Mouse (Mus musculus): ENCODE data around the gene 9130409I23Rik.

9130409I23Rik gene

DNA sequence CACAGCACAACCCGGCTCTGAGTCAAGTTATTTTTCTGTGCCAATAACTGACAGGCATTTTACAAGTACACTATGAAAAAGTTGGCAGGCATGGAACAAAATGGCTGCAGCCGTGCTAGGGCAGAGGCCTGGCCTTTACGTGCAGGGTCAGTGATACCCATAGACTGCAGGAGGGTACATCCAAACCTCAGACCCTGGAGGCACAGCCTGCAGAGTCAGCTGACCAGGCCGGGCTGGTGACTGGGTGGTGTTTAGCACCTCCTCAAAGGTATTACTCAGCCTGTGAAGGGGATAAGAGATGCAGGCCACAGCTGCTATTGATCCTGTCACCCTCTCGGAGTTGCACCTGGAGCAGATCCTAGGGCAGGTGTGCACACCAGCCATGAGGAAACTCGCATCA, at the start of gene 9130409I23Rik:
Gene 9130409I23Rik, plus strand, starts transcription at position 301 of the 400 bp plus-strand sequence.
- no peak for DNase-seq

DNA sequence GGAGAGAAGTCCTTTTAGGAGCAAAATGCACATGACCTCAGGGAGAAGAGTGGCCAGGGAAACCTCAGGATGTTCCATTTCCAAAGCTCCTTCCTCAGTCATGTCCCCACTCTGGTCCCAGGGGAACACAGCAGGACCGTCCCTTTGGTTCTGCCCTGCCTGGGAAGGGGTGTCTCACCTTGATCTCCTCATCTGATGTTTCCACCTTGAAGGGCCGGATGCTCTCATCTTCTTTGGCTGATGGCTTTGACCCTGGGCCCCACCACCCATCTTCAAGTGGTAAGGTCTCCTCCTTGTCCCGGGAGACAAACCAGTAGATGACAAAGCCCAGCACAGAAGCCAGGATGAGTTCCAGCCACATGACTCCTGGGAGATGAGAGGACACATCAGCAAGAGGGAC, 49.4 kb upstream of the 9130409I23Rik start:
- DNase-seq, result no peak

DNA sequence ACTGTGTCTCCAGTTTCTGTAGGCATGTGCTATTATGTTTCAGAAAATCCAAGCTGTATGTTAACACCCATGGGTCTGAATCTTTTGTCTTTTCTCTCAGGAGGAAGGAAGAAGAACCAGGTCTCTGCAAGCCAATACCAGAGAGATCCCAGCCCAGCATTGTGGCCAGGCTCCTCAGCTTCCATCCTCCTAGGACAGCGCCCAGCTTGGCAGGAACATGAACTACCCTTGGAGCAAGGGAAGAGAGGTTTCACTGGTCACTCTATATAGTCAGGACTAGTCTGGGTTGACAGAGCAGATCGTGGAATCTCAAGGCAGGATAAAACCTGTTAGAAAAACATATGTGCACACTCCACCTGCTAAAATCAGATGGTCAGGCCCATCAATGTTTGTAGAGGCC, 47.2 kb upstream of the 9130409I23Rik start:
- DNase-seq, result no peak

DNA sequence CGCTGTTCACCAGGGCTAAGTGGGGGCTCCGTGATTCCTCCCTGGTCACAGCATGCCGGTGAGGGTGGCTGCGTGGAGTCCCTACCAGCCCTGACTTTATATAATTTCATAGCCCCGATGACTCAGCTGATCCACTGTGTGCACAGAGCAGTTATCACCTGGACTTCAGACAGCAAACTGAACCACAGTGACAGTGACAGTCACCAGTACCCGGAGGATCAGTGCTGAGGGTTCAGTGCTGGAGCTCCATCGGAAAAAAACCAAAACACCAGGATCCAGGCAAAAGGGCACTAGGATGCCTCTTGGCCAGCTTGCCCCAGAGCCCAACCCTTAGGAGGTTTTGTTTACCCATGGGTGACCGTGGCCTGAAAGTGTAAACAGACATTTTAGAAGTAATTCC, 45.7 kb upstream of the 9130409I23Rik start:
- no peak for DNase-seq

DNA sequence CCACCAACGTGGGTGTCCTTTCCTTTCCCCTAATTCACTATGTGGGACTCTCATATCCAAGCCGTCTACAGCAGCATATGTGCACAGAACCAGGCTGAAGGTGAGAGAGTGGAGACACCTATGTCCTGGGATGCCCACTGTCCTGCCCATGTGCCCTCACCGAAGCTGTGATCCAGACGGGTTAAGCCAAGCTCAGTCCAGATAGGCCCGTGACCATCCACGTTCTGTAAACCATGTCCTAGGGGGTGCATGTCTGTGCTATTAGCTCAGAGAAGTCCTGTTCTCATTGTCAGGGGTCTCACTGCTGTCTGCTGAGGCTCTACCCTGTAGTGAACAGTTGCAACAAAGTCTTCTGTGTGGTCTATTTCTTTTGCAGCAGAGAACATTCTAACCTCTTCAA, 43.2 kb upstream of the 9130409I23Rik start:
- no peak for DNase-seq

DNA sequence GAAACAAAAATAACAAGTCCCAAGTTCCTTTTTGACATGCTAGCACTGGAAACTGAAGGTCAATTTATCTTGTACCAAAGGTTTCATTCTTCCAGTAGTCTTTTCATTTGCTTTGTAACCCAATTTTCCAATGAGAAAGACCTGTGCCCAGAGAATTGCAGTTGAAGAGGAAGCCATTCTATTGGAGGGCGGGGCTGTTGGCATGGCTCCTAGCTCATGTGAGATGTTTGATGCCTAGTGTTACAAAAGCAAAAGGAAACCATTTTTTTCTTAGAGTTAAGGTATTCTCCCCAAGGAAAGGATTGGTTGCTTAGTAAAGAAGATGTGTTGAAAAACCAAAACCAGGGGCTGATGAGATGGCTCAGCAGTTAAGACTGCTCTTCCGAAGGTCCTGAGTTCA, 42.8 kb upstream of the 9130409I23Rik start:
- DNase-seq, result no peak

DNA sequence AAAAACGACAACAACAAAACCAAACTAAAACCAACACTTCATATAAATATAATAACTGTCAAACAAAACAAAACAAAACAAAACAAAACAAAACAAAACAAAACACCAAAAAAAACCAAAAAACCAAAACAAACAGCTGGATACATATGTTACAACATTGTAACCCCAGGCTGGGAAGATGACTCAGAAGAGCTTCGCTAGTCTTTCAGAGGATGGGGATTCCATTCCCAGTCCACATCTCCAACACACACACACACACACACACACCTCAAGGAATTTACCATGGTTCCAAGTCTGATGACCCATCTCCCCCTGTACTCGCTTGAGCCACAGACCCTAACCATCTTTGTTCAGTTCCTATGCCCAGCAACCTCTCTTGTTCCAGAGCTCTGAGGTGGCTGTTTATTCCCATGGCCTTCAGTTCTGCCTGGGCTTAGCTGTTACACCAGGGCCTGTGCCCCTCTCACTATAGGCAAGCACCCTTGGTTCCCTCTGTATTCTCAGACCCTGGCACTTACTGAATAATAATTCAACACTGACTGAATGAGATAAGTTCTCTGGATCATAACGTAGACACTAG, 41.9 kb upstream of the 9130409I23Rik start:
- DNase-seq, result no peak

DNA sequence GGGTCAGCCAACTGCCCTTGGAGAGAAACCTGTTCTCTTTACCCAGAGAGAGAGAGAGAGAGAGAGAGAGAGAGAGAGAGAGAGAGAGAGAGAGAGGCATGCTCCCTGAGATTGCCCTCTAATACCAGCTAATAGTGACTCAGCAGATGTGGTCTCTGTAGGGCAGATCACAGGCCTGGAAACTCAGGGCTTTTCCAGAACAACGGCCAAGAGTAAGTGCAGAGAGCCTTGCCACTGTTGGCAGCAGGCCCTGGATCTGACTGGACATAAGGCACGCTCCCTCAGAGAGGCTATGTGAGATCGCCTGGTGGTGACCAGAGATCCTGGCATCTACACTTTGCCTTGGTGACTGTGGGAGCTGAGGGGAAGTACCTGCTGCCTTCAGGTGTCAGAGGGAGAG, 41.3 kb upstream of the 9130409I23Rik start:
- no peak for DNase-seq

DNA sequence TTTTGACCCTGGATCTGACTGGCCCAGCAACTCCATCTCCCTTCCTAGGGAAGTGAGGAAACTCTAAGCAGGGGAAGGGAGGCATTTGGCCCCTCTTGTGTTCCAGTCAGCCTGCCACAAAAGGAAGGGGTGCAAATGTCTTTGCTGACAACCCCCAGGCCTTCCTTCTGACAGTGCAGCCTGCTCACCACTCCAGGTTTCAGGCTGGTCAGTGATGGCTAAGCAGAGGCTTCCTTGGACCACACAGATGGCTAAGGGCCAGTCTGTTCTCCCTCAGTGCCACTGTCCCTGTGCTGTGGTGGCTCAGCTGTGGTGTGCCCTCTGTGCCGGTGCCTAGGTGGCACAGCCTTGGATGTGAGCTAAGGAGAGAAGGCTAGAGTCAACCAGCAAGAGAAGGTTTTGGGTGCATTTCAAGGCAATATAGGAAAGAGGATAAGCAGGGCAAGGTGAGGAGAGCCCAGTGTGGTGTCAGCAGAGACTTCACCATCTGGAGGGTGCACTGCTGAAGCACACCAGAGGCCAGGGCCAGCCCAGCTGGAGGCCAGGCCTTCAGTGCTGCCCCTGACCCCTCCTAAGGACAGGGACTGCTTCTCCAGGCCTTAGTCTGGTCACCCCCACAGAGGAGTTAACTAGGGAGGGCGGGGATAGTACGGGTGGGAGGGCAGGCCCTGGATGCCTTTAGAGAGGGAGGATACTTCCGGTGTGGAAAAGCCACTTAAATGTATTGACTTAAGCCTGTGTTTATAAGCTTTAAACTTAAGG, 40.7 kb upstream of the 9130409I23Rik start:
- DNase-seq, result no peak

DNA sequence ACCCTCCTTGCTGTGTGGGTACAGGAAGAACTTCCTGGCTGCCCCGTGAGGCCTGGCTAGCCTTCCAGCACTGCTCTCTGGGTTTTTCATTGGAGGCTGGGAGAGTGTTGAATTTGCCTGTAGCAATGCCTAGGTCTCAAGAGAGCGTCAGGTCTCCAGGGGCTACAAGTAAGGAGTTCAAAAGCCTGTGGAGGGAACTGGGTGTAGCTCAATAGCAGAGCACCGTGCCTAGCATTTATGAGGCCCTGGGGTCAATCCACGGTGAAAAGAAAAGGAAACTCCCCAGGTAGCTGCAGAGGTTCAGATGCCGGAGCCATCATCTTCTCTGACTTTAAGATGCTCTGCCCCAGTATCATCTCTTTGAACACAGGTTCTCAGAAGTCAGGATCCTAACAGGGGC, 39.4 kb upstream of the 9130409I23Rik start:
- DNase-seq, result no peak

DNA sequence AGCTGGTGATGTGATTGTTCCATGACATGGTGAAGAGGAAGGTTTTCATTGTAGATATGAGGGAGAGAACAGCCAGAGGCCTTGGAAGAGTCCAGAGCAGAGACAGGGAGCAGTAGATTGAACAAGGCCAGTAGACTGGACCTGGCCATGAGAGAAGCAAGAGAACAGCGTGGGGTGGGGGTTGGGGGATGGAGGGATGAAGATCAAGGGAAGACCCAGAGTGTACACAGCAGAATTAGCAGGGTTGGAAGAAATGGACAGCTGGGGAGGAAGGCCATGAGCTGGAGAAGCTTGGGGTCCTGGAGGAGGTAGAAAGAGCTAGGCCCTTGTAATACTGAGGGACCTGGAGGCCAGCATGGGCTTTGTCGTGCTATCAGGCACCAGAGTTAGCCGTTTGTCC, 38.6 kb upstream of the 9130409I23Rik start:
- DNase-seq, result no peak

DNA sequence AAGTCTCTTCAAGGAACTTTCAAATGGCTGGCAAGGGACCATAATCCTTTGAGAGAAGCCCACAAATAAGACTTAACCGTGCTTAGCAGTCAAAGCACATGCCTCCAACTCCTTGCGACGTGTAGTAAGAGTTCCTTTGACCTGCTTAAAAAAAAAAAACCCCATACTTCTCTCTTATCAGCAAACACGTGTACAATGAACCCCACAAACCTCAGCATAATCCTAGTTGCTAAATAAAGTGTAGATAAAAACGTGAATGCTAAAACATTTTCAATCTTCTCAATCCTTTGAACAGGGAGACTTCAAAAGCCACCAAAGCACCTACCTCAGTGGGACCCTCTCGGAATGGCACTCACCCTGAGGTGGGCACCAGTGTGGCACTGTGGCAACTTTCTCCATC, 37.6 kb upstream of the 9130409I23Rik start:
- DNase-seq, result no peak

DNA sequence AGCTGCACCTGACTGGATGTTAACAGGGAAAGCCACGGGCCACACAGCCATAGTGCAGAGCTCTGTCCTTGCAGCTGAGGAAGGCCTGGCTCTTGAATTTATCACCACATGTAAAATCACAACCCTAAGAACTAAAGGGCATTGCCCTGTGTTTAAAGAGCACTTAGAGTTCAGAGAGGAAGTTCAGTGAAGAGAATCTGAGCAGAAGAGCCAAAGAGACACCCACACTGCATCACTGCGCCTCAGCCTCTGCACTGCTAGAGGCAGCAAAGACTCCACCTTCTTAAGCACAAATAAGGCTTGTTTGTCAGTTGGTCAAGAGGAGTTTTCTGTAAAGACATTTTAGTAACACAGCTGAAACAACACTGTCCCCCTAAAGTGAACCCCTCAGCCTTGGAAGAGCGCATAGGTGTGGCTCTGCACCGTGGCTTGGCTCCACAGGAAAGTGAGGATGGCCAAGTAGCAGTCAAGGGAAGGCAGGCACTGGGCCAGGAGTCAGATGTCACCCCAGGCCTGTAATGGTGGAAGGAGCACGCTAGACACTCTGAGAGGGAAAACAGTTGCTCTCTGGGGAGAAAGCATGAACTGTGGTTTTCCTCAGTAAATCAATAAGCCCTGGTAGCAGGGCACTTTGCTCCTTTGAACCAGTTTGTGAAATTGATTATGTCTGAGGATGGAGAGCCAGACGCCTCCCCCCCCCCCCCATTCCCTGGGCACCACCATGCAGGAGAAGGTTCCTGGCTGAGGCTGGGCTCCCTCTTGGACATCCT, 36.1 kb upstream of the 9130409I23Rik start:
- no peak for DNase-seq

DNA sequence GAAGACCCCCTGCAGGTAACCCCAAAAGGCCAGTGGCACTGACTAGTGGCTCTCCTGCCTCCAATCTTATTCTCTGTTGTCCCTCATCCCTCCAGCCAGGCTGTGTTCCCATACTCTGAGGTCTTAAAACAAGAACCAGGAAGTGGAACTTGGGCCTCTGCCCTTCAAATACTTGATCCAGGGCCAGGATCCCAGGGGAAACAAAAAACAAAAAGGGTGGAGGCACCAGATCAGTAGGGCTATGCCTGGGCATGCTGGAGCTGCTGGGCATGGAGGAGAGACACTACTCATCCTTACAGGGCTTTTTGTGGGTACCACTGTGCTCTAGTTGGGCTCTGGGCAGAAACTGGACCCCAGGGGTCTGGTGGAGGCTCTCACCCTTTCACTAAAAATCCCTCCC, 35.5 kb upstream of the 9130409I23Rik start:
- DNase-seq, result no peak

DNA sequence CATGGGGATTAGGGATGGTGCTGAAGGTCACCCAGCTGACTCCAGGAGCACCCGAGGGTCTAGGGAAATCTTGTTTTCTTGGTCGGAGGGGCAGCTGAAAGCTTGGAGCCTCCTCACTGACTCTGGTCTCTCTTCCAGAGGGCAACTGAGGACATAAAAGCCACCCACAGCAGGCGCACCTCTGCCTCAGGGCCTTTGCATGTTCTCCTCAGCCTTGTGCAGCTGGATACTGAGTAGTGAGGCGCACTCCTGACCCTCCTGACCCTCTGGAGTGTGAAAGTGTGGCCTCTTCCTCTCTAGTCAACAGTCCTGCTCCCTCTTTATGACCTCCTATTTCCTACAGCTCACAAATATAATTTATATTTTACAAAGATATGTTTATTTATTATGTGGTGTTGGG, 35.0 kb upstream of the 9130409I23Rik start:
- DNase-seq, result no peak

DNA sequence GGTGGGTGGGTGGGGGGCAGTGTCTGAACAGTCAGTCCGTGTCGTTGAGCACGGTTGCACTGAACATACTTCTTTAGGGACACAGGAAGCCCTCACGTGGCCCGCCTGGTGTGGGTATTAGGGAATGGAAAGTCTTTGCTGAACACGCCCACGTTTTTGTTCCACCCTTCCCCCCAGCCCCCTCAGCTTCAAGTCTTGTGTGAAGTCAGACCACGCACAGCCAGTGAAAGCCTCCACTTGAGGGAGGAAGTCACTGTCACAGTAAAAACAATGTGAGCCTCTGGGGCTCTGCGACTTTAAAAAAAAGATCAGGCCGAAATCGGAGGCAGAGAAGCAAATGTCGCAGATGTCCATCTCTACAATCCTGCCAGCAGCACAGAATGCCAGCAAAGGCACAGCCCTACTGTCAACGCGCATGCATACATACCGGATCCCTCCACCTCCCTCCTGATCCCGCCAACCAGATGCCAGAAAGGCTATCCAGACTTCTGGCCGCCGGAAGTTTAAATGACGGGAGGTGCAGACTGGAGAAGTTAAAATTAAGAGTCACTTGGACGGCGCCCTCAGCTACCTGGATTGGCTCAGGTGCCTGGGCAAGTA, 34.4 kb upstream of the 9130409I23Rik start:
- peak; percentile 55 to 76 for DNase-seq

DNA sequence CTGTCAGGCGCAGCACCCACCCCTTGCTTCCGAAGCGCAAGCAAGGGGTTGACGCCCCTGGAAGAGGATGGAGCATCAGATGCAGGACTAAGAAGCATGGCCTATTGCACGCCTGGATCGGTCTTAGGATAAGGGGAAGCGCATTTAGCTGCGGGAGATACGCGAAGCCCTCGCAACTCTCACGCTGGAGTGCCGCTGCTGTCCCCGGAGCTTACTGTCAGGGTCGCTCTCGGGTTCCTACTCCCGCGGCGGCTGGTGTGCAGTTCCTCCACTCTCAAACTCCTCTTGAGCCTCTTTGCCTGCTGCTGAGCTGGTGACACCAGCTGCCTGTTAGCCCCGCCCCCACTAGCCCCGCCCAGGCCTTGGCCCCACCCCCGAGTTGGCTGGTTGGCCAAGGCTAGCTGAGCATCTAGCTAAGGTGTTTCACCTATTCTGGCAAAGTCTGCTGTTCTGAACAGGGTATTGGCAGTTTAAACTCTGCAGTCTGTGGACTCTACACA, 33.8 kb upstream of the 9130409I23Rik start:
- DNase-seq, result peak; percentile 78 to 83

DNA sequence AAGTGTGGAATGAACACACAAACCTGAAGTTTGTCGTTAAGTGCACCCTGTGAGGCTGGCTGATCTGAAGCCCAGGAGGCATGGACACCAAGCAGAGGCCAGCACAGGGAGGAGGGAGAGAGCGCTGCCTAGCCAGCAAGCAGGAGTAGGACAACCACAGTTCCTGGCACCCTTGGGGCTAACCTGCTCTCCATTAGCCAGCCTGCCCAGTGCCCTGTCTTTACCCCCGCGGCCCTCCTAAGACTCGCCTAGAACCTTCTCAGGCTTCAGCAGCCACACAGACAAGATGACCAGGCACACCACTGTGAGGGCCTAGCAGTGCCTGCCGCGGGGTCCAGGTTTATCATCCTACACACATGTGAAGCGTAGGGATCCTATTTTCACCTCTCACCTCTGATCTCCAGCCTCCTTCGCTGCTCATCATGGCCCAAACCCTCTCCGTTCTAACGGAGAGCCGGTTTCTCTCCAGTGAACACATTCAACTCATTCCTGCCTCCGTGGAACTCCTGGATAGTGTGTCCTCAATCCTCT, 33.1 kb upstream of the 9130409I23Rik start:
- DNase-seq, result no peak

DNA sequence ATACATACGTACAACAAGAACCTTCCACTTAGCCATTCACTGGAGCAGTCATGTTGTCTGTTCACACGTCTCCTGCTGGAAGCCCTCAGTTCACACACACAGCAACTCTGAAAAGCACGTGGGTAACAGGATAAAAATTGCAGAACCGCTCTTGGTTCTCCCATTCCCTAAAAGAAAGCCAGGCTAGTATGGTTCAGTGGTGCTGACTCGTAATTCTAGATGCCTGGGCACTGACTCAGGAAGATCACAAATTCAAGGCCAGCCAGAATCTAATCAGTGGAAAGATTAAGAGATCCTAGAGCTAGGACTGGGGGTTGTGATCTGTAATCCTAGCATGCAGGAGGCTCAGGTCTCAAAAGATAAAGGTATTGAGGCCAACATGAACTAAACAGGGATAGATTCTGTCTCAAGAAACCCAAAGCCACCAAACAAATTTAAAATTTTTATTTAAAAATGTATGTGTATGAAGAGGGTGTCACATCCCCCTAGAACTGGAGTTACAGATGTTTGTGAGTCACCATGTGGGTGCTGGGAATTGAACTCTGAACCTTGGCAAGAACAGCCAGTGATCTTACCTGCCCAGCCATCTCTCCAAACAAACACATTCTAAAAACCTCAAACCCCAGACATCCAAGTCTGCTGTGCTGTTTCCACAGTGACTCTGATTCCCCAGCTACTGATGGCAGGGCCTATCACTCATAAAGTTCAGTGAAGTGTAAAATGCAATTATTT, 30.1 kb upstream of the 9130409I23Rik start, which contains the start of gene Ephx1:
Gene Ephx1, minus strand, starts transcription at position 149 of the 732 bp plus-strand sequence.
- no peak for DNase-seq

DNA sequence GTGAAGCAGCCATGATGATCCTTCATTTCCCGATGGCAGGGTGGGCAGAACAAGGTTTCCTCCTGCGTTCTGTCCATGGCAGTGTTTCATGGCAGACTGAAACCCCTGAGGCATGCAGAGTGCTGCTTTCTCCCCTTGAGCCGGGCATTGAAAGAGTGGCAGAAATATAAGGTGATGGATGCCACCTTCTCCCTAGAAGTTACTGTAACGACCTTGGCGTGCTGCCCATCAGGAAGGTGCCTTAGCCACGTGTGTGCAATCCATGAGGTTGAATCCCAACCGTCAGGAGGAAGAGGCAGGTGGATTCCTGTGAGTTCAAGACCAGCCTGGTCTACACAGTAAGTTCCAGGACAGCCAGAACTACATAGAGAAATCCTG, 29.6 kb upstream of the 9130409I23Rik start:
- DNase-seq, result no peak

DNA sequence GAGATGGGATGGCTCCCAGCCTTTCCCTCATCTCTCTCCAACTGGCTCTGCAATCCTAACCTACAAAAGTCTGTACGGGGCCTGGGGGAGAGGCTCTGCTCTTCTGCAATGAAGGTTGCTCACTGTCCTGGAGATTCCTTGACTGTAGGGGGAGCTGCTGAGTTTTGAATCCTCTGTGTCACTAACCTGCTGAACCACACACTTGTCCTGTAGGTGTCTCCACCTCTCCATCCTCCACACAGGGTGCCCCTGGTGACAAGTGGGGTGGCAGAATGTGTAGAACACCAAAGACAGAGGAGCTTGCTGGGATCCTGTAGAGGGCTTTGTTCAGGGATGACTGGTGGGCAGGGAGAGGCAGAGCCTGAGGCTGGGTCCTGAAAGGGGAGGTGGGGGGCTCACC, 28.8 kb upstream of the 9130409I23Rik start:
- DNase-seq, result peak; percentile 53 to 76
